Mouse (Mus musculus) fibroblast of lung, adult 2 months (primary cell): ENCODE data around the gene Cplx3.

ENCODE experiments used
- DNase-seq: peaks from one replicate; pipeline ENCODE4 v3.0.0-alpha.2; 2011; ENCODE audit warnings: low read depth

Gene Cplx3

DNA sequence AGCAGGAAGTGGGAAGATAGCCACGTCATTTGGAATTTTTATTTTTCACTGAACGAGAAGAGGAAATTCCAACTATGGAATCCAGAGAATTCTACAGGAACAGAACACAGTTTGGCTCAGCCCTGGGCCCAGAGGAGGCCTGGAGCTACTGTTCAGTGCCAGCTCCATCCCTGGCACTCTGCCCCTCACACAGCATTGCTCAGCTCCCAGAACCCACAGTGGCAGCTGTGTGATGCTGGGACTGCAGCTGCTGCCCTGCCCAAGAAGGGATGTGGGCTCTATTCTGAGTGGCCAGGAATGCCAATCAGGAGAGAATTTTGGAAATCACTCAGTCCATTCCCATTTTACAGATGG lies 4.8 kb downstream of the Cplx3 start:
- peak; percentile 60 for DNase-seq

- no peak for DNase-seq
Measured at GRCm38 (mm10) chr9:57600620-57601352, 5.3 kb downstream of the Cplx3 start.

DNA sequence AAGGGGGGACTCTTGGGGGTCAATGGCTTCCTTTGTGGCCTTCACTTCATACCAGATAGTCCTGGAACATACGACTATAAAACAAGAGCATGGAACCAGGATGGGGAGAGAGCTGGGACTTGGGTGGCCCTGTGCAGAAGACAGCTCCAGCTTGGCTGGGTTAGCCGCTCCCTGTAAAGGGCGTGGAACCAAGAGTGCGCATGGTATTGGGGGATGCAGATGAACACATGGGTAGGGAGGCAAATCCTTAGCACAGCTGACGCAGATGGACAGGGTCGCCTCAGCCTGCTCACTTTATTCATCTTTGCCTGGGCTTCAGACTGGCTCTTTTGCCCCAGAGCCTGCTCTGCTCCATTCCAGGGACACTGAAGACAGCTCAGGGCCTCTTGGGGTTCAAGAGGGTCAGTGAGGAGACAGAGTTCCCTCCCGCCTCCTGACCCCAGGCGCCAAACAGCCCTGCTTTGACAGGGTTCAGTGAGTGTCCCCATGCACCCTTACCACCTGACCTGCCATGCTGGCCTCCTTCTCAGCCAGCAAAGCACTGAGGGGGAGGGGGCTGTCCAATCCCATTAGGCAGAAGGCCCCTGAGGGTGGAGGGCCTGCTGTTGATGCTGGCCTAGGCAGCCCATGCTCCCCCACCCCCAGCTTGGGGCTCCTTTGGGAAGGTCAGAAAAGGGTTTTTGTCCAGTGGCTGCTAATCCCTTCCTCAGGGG lies 7.1 kb downstream of the Cplx3 start:
- no peak for DNase-seq

DNA sequence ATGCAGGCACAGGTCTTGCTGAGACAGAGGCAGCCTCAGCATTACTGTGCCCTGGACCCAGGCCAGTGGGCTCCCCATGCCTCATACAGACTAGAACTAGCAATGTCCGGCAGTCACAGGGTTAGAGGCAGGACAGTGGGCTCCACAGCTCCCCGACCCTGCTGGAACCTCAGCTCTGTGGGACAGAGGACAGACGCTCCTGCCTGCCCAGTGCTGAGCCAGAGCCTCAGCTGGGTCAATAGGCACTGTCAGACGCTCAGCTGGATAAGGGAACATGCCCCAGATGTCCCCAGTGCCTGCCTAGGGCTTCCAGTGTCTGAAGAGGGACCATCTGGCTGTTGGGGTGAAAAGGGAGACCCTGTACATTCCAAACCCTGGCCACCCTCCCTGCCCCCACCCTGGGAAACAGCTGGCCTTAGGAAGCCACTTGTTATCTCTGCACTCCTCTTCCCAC lies 8.1 kb downstream of the Cplx3 start:
- no peak for DNase-seq

DNA sequence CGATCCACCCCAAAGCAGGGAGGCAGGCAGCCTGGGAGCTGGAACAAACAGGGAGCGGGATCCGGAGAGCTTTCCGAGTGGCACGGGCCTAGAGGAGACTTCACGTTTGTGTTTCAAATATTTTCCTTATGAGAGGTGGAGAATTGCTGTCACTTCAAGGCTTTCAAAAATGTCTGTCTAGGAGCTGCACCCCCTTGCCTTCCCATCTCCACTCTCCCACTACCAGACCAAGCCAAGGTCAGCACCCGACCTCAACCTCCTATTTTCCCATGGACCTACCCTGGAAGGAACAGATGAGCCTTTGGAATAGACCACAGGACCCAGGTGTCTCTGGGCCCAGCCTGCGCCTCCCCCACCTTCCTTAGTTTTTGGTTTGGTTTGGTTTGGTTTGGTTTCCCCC lies 8.8 kb downstream of the Cplx3 start:
- no peak for DNase-seq

DNA sequence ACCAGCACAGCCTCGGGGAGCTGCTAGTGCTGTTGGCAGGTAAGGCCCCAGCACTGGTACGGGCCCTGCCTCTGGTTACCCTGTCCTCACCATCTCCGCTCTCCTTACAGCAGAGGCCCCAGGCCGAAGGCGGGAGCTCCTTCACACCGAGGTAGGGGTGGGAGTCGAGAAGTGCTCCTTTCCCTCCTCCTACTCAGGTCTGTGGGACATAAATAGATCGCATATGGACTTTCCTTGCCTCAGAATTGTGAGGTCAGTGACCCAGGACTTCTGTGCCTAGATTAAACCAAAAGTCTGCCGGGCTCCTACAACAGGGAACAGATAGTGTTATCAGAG lies 11.9 kb downstream of the Cplx3 start:
- DNase-seq = no peak

GRCm38 (mm10) chr9:57593454-57594173 lies 12.5 kb downstream of the Cplx3 start:
- no peak for DNase-seq

DNA sequence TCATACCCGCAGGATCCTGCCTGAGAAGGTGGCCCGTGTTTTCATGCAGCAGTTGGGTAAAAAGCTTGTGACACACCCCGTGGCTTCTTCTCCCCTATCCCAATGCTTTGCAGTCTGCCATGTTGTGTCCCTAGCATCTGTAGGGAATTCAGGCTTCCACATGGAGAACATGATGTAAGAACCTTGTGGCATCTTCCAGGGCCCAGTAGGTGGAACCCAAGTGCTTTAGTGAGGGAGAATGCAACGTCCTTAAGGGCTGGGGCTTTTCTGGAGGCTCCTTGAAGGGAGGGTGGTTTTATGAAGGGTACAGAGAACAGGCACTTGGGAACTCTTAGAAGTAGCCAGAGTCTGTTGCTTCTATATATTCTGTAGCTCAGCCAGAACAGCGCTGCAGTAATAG lies 15.4 kb downstream of the Cplx3 start:
- DNase-seq = peak; percentile 41

DNA sequence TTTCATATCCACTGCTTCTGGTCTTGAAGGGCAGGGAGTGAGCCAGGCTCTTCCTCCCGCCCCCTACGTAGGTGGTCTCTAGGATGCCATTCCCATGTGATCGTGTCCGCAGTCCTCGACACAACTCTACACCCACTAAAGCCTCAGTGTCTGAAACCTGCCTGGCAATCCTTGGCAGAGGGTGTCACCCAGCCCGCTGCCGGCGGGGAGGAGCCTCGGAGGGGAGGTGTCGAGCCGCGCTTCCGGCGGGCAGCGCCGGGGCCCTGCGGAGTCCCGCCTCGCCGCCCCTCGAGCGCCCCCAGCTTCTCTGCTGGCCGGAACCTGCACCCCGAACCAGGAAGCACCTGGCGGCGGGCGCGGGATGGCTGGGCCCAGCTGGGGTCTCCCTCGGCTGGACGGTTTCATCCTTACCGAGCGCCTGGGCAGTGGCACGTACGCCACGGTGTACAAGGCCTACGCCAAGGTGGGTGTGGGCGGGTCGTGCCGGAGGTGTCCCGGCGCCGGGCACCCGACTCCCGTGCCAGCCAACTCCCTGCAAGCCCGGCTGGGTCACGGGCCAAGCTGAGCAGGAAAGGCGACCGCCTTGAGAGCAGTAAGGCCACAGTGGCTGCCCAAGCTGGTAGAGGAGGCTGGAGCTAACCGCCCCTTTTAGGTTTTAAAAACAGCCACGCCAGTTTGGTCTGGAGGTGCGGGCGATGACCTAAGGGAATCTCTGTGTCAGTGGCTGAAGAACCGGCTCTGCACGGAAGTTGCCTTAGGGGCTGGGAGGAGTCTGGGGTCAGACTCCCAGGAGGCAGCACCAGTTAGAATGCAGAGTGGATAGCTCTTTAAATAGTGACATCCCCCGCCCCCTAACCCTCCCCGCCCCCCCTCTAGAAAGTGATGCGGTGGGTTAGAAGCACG lies 16.6 kb downstream of the Cplx3 start, which contains the start of gene Ulk3:
Ulk3 (plus strand) TSS at position 229 of the 903 bp plus-strand sequence.
- peak; percentile 56 for DNase-seq

- no peak for DNase-seq
Measured at GRCm38 (mm10) chr9:57584991-57585390, 21.1 kb downstream of the Cplx3 start.

DNA sequence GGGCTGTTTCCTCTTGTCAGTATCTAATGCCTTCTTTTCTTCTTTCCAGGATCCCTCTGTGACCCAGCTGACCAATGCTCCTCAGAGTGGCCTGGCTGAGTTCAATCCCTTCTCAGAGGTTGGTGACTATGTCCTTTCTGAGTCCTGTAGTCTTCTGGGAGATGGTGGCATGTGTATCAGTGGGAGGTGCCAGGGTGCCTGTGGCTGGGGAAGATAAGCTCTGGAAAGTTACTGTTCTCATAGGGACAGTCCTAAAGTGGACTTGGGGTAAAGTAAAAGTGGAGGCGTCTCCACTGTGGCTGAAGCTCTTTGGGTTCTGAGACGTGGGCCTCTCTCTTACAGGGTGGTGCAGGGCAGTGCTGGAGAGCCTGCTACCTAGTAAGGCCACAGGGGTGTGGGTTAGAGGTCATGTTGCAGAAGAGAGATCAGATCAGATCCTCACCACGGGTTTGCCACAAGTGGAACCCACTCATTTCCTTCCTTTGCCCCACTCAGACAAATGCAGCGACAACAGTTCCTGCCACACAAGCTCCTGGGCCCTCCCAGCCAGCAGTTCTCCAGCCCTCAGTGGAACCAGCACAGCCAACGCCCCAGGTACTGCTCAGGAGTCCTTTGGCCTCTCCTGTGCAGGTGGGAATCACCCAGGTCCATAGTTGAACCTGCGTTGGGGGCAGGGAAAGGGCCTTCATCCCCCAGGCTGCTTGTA lies 28.8 kb downstream of the Cplx3 start:
- no peak for DNase-seq

DNA sequence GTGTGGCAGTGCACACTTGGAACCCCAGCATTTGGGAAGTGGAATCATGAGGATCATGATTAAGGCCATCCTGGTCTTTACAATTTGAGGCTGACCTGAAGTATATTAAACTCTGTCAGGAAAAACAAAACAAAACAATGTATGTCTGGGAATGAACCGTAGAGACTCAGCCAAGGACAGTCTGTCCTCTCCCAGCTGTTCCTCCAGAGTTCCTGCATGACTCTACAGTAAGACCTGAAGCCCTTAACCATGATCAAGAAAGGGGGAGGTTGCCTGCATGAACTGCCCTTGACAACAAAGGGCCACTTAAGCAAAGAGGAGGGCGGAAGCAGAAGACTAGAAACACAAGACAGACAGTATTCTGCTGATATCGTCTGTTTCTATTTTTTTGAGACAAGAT lies 30.5 kb downstream of the Cplx3 start:
- no peak for DNase-seq

DNA sequence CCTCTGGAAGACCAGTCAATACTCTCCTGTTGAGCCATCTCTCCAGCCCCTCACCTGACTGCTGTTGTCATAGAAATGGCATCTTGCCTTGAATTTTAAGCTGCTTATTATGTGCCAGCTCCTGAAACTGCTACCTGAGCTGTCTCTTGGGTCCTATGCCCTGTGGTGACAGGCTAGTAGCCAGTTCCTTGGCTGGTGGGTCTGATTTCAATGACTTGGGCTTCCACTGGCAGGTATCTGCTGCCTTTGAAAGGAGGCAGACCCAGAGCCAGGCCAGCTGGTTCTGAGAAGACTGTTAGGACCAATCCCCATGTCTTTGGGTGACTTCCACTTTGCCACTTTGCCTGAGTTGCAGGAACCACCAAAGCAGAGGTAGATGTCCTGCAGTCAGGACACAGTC lies 31.7 kb downstream of the Cplx3 start:
- no peak for DNase-seq

DNA sequence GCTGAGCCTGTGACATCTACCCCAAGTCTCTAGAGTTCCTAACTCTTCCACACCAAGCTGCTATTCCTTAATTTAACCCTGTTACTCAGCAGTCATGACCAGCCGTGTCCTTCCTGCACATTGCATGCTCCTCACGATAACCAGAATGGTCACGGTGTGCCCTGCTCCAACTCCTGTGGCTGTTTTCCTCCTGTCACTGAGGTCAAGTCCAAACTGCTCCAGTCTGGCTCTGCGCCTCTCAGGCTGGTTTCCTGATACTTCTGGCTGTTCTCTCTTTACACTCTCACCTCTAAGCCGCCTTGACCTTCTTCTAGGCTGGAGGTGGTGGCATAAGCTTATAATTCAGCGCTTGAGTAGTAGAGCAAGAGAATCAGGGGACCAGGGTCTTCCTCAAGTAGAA lies 37.6 kb downstream of the Cplx3 start:
- DNase-seq = no peak

DNA sequence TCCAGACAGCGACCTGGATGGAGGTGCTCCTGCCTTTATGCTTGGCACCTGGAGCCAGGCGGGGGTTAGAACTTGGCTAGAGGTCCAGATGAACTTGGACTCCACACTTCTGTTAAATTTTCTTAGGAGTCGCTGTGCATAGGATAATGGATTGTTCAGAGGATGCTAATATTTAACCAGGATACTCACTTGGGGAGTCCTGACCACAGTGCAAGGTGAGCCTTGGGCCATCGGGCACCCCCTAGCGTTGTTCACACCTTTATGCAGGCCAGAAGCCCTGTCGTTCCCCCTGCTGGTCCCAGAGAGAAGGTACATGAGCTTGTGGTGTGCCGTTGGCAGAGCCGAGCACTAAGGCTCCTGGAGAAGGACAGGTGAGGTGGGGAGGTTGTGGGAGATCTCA lies 39.2 kb downstream of the Cplx3 start:
- DNase-seq = no peak

DNA sequence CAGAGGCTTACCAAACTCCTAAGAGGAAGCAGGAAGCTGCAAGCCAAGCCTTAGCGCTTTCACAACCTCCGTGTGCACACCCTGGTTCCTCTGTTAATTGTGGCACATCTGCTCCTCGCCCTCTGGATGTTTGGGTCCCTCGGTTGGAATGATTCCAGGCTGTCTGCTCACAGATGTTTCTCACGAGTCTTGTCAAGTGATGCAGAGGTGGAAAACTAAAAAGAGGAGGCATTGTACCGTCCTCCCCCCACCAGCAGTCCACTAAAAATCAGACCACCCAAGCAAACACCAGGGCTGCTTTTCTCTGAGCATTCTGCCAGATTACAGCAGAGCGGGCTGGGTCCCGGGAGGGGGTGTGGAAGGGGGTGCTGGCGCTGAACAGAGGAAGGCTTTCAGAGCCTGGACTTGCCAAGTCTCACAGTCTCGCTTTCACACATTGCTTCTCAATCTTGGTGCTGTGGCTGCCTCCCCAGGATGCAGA lies 40.3 kb downstream of the Cplx3 start:
- peak; percentile 46 for DNase-seq

DNA sequence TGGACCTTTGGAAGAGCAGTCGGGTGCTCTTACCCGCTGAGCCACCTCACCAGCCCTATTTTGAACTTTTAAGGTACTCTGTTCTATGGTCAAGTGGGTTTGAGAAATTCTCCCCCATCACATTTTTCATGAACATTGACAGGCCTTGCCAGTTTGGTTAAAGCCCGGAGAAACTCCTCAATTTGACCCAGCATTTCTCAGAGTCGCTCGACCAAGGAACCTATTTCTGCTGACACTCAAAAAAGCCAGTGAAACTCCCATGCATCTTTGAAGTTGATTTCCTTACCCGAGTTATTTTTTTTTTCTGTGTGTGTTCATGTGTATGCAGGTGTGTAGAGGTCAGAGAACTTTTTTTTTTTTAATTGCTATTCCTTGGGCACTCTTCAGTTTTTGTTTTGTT lies 41.5 kb downstream of the Cplx3 start:
- DNase-seq = no peak

GRCm38 (mm10) chr9:57562896-57563372 lies 43.1 kb downstream of the Cplx3 start:
- no peak for DNase-seq

- DNase-seq = no peak
Measured at GRCm38 (mm10) chr9:57561711-57562099, 44.4 kb downstream of the Cplx3 start.

DNA sequence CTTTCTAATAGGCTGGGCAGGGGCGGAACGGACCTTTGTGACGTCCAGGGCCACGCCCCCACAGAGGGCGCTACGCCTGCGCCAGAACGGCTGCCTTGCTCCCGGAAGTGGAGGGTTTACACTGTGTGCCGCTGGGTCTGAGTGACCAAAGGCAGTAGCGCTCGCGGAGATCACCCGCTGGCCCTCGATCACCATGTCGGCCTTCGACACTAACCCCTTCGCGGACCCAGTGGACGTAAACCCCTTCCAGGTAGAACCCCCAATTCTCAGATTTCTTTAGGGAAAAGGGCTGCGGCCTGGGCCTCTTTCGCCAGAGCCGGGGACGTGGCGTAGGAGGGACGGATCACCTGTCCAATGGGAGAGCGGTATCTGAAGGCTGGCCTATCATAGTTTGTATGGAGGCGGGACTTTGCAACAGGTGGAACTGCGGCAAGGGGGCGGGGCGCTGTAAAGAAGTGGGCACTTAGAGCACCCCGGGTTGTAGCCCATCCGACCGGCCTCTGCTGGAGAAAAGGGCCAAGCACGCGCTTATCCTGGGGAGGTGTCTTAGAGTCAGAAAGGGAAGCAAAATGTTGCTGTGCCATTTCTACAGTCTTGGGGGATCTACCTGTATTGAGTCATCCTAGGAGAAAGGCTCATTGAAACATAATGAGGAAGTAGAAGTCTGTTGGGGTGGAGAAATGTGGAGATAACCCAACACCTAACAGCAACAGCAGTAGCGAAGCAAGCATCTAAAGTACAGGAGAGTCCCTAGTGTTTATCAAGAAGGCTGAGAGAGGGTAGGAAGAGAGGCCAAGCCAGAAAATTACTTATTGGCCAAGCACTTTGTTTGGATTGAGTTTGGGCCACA lies 45.0 kb downstream of the Cplx3 start, which contains the start of gene Scamp2:
Scamp2 (plus strand) TSS at position 83 of the 850 bp plus-strand sequence.
- peak; percentile 89 for DNase-seq
